Mouse (Mus musculus) pancreas, adult 10 weeks (tissue): ENCODE data around the gene Gle1. TPM values are rescaled to one million over a fixed set of nuclear protein-coding genes. Genes with fewer than 3 reads are reported as not detected.

ENCODE experiments used
- polyA plus RNA-seq: library from polyadenylated mRNA; stranded (reverse); fragments of 350-450 nt; fragmentation: Illumina TruSeq; extraction: RNeasy Lipid Tissue Mini Kit (QIAGEN cat#74804); gene quantifications from one replicate; pipeline ENCODE4 v1.2.3, GENCODE M21; 2015; ENCODE audit warnings: low read depth, low replicate concordance; ENCODE audit not compliant: insufficient read depth

Gene Gle1
- polyA plus RNA-seq, result 8.2 TPM

GRCm38 (mm10) chr2:29934906-29935599, at the start of gene Gle1:
Gene Gle1, plus strand, starts transcription at chr2:29935426.

GRCm38 (mm10) chr2:29889066-29889944, 45.9 kb upstream of the Gle1 start, which contains the start of gene Odf2:
Gene Odf2, plus strand, starts transcription at chr2:29889221.

GRCm38 (mm10) chr2:29965250-29965843, 30.1 kb downstream of the Gle1 start, which contains the start of gene Sptan1:
Gene Sptan1, plus strand, starts transcription at chr2:29965560.

Other genes with a start within 250 kb of the Gle1 start
- gene Gm13420, start 183.7 kb upstream of the Gle1 start, polyA plus RNA-seq, result 3.2 TPM
- not detected for gene Gm13547, start 176.1 kb upstream of the Gle1 start, polyA plus RNA-seq
- 5.1 TPM for gene Coq4, start 147.9 kb upstream of the Gle1 start, polyA plus RNA-seq
- gene Trub2, start 146.9 kb upstream of the Gle1 start, polyA plus RNA-seq, result 4.9 TPM
- gene Slc27a4, start 132.8 kb upstream of the Gle1 start, polyA plus RNA-seq, result 7.8 TPM
- 4.5 TPM for gene Urm1, start 115.4 kb upstream of the Gle1 start, polyA plus RNA-seq
- gene Cercam, start 66.3 kb upstream of the Gle1 start, polyA plus RNA-seq, result 2.3 TPM
- gene Odf2, start 46.2 kb upstream of the Gle1 start, polyA plus RNA-seq, result 15.8 TPM
- 85.5 TPM for gene Sptan1, start 30.1 kb downstream of the Gle1 start, polyA plus RNA-seq
- 7.2 TPM for gene Wdr34, start 113.5 kb downstream of the Gle1 start, polyA plus RNA-seq
- 25.1 TPM for gene Set, start 122.0 kb downstream of the Gle1 start, polyA plus RNA-seq
- 7.9 TPM for gene Pkn3, start 142.3 kb downstream of the Gle1 start, polyA plus RNA-seq
- 7.0 TPM for gene Zdhhc12, start 158.2 kb downstream of the Gle1 start, polyA plus RNA-seq
- gene Zer1, start 189.2 kb downstream of the Gle1 start, polyA plus RNA-seq, result 8.3 TPM
- gene Tbc1d13, start 198.3 kb downstream of the Gle1 start, polyA plus RNA-seq, result 8.6 TPM
- 8.6 TPM for gene Endog, start 236.1 kb downstream of the Gle1 start, polyA plus RNA-seq
- 6.3 TPM for gene Spout1, start 243.0 kb downstream of the Gle1 start, polyA plus RNA-seq